Mouse (Mus musculus) embryo, embryonic 10.5 days (tissue): Measurements from ENCODE around the gene B130006D01Rik.

ENCODE experiments used
- DNase-seq: peaks from one replicate; pipeline ENCODE4 v3.0.0-alpha.2; 2015; ENCODE audit warnings: low spot score

The B130006D01Rik gene

DNA sequence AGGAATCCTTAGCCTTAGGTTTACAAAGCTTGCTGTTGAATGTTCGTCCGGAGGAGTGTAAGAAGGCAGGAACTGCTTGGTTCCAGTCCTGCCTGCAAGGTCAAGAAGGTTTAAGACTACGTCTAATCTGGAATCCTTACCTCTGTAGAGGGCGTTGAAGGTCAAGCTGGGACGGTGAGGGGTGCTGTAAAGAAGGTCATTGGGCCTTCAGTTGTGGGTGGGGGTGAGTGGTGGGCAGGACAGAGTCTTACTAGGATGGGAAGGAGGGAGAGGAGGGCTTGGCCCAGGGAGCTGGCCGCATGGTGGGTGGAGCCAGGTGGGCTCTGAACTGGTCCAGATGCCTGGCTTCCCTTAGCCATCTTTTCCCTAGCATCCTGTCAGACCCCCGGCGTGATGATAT lies 48.3 kb downstream of the B130006D01Rik start:
- DNase-seq: no peak

- DNase-seq: no peak
Measured at GRCm38 (mm10) chr11:95773264-95773663, 49.9 kb downstream of the B130006D01Rik start.
